Mouse (Mus musculus) frontal cortex, postnatal 10 days (tissue): ENCODE results near the gene Lrrc57.
"Not testable (repeated sequence)": the region's sequence is repeated elsewhere in the genome, so short reads cannot be mapped to it uniquely, and the experiment has no call there.

Source experiments
- DNase-seq, 2 experiments: peaks; one replicate each; pipeline ENCODE4 v3.0.0; 2022; ENCODE audit warnings: low spot score in 2 of 2, mixed read lengths in 1 of 2

The Lrrc57 gene

GRCm38 (mm10) chr2:120606021-120606690, 3.2 kb downstream of the Lrrc57 start:
- DNase-seq: no peak

- no peak for DNase-seq
Measured at GRCm38 (mm10) chr2:120599506-120599905, 9.8 kb downstream of the Lrrc57 start.

- no peak for DNase-seq
Measured at GRCm38 (mm10) chr2:120597734-120598133, 11.6 kb downstream of the Lrrc57 start.

- no peak for DNase-seq
Measured at GRCm38 (mm10) chr2:120592227-120592626, 17.1 kb downstream of the Lrrc57 start.

- peak; percentile 19 to 25 for DNase-seq
Measured at GRCm38 (mm10) chr2:120589759-120590158, 19.6 kb downstream of the Lrrc57 start.

- DNase-seq: no peak
Measured at GRCm38 (mm10) chr2:120578286-120578685, 31.0 kb downstream of the Lrrc57 start.

- no peak for DNase-seq
Measured at GRCm38 (mm10) chr2:120577799-120578198, 31.5 kb downstream of the Lrrc57 start.

GRCm38 (mm10) chr2:120575978-120576377, 33.3 kb downstream of the Lrrc57 start:
- no peak for DNase-seq

GRCm38 (mm10) chr2:120575121-120575520, 34.2 kb downstream of the Lrrc57 start:
- DNase-seq: no peak

- DNase-seq: not testable (repeated sequence)
Measured at GRCm38 (mm10) chr2:120572161-120572560, 37.2 kb downstream of the Lrrc57 start.

GRCm38 (mm10) chr2:120571081-120571480, 38.2 kb downstream of the Lrrc57 start:
- no peak for DNase-seq

GRCm38 (mm10) chr2:120567798-120568320, 41.5 kb downstream of the Lrrc57 start:
- DNase-seq: no peak

GRCm38 (mm10) chr2:120566886-120567797, 42.2 kb downstream of the Lrrc57 start, which contains the start of gene Snap23:
Gene Snap23 (plus strand): TSS chr2:120567671.
- peak; percentile 91 to 93 for DNase-seq

- DNase-seq: no peak
Measured at GRCm38 (mm10) chr2:120565363-120565762, 44.0 kb downstream of the Lrrc57 start.

GRCm38 (mm10) chr2:120564548-120565188, 44.7 kb downstream of the Lrrc57 start:
- not testable (repeated sequence) for DNase-seq

GRCm38 (mm10) chr2:120563235-120563990, 45.9 kb downstream of the Lrrc57 start, which contains the start of gene Zfp106:
Gene Zfp106 (minus strand): TSS chr2:120563843.
- peak; percentile 79 to 84 for DNase-seq

GRCm38 (mm10) chr2:120562859-120563234, 46.5 kb downstream of the Lrrc57 start:
- DNase-seq: no peak

GRCm38 (mm10) chr2:120561524-120561923, 47.8 kb downstream of the Lrrc57 start:
- no peak for DNase-seq

- no peak for DNase-seq
Measured at GRCm38 (mm10) chr2:120558813-120559212, 50.5 kb downstream of the Lrrc57 start.

GRCm38 (mm10) chr2:120556868-120557267, 52.5 kb downstream of the Lrrc57 start:
- DNase-seq: no peak
